Comparison of ENCODE assay signal across 6 mouse cellular contexts in the genomic region with DNA sequence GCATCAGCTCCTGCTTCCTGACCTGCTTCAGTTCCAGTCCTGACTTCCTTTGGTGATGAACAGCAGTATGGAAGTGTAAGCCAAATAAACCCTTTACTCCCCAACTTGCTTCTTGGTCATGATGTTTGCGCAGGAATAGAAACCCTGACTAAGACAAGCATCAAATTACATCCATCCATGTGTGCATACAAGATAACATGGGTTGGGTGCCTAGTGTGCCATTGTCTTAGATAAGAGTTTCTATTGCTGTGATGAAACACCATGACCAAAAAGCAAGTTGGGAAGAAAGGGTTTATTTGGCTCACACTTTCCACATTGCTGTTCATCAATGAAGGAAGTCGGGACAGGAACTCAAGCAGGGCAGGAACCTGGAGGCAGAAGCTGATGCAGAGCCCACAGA. TPM values are rescaled to one million over a fixed set of nuclear protein-coding genes. Genes with fewer than 3 reads are reported as not detected.
DNase-seq lines count a peak whose midpoint lies in the region; ATAC-seq lines count a peak whose summit lies in the region.
"Not testable (repeated sequence)": the region's sequence is repeated elsewhere in the genome, so short reads cannot be mapped to it uniquely, and the experiment has no call there.
"Had no signal": no experiment of that assay in that cellular context is flagged by ENCODE, and none has a peak within 500 bp of the region (broad histone marks: within the 10 kb centered on the region; RNA-seq: fewer than 3 reads in every experiment).

No protein-coding gene starts in this region.

- H3K27ac ChIP-seq in liver, embryonic 12.5 days = peak overlapping the region; percentile 79
- peak overlapping the region; percentile 75 for H3K27ac ChIP-seq in liver, embryonic 15.5 days (replicated peaks)

- H3K4me2 ChIP-seq in liver, embryonic 12.5 days = peak overlapping the region; percentile 50
- peak overlapping the region; percentile 53 for H3K4me2 ChIP-seq in liver, embryonic 15.5 days

- H3K36me3 ChIP-seq in liver, embryonic 12.5 days = peaks cover 27% of the 10 kb centered on the region
- peaks cover 16% of the 10 kb centered on the region; the same call in 1 of the 2 replicates for H3K36me3 ChIP-seq in liver, embryonic 15.5 days (replicated peaks)

- H3K9me3 ChIP-seq in liver, embryonic 12.5 days (replicated peaks); liver, embryonic 15.5 days (replicated peaks): not testable (repeated sequence)

- peak; percentile 18 for DNase-seq in MEL-GATA-1-ER (ENCODE audit: extremely low read depth, low read depth)
- DNase-seq in c-Kit-positive CD71-positive TER-119-positive erythroid progenitor cells, embryonic 14.5 days (ENCODE audit: low spot score) = peak; percentile 61

- WGBS in liver, embryonic 12.5 days (ENCODE audit: insufficient replicate concordance) = 32% methylated on average over 2 of the region's 2 CpGs
- WGBS in liver, embryonic 15.5 days (ENCODE audit: insufficient replicate concordance) = 29% methylated on average over 2 of the region's 2 CpGs

- H3K4me3 ChIP-seq in liver, embryonic 12.5 days = 0 out of 2 replicates have a peak overlapping the region, but pooled peaks have one; percentile 4
- not testable (repeated sequence) for H3K4me3 ChIP-seq in liver, embryonic 15.5 days (replicated peaks)

- H3K4me1 ChIP-seq in liver, embryonic 12.5 days = peaks cover 60% of the 10 kb centered on the region
- H3K4me1 ChIP-seq in liver, embryonic 15.5 days (replicated peaks) = peaks cover 57% of the 10 kb centered on the region

- ATAC-seq in liver, embryonic 12.5 days; liver, embryonic 15.5 days (ENCODE audit: insufficient read depth): not testable (repeated sequence)
- peak; percentile 40; the same call in 1 of the 2 replicates for ATAC-seq in megakaryocyte progenitor cell, adult 5-6 weeks (replicated peaks; ENCODE audit: poor library complexity)

- not testable (repeated sequence) for H3K27me3 ChIP-seq in liver, embryonic 12.5 days (replicated peaks); liver, embryonic 15.5 days

- peak overlapping the region; percentile 25; the same call in 1 of the 2 replicates for H3K9ac ChIP-seq in liver, embryonic 12.5 days
- not testable (repeated sequence) for H3K9ac ChIP-seq in liver, embryonic 15.5 days

RNA-seq across cellular contexts. Expression of a gene that starts 2.8 kb away (rescaled TPM):
- polyA plus RNA-seq in liver, embryonic 12.5 days (2016; fragmentation: Nextera tagmentation; extraction: Ambion mirVana) = 31.9 and 34.1 TPM in 2 replicates
- polyA plus RNA-seq in liver, embryonic 15.5 days (2015; fragmentation: Nextera tagmentation; extraction: Ambion mirVana) = 24.7 and 25.5 TPM in 2 replicates
- 16.7 and 20.9 TPM in 2 replicates for total RNA-seq in megakaryocyte progenitor cell, adult 5-6 weeks (2015)
- total RNA-seq in megakaryocyte progenitor cell, adult 5-6 weeks (2017) = 10.3 and 18.9 TPM in 2 replicates

RNA-seq across cellular contexts. Expression of a gene that starts 2.9 kb away (rescaled TPM):
- 2.3 and 2.4 TPM in 2 replicates for polyA plus RNA-seq in liver, embryonic 12.5 days (2016; fragmentation: Nextera tagmentation; extraction: Ambion mirVana)
- polyA plus RNA-seq in liver, embryonic 15.5 days (2015; fragmentation: Nextera tagmentation; extraction: Ambion mirVana) = 1.0 and 1.4 TPM in 2 replicates
- total RNA-seq in megakaryocyte progenitor cell, adult 5-6 weeks (2015) = 0.42 and 0.54 TPM in 2 replicates
- 0.57 and 1.0 TPM in 2 replicates for total RNA-seq in megakaryocyte progenitor cell, adult 5-6 weeks (2017)

RNA-seq across cellular contexts. Expression of a gene that starts 42.0 kb away (rescaled TPM):
- polyA plus RNA-seq in liver, embryonic 12.5 days (2016; fragmentation: Nextera tagmentation; extraction: Ambion mirVana) = 51.0 and 51.9 TPM in 2 replicates
- 35.4 and 38.4 TPM in 2 replicates for polyA plus RNA-seq in liver, embryonic 15.5 days (2015; fragmentation: Nextera tagmentation; extraction: Ambion mirVana)
- total RNA-seq in megakaryocyte progenitor cell, adult 5-6 weeks (2015) = 34.5 and 53.4 TPM in 2 replicates
- total RNA-seq in megakaryocyte progenitor cell, adult 5-6 weeks (2017) = 33.8 and 43.4 TPM in 2 replicates

RNA-seq across cellular contexts. Expression of a gene that starts 50.1 kb away (rescaled TPM):
- polyA plus RNA-seq in liver, embryonic 12.5 days (2016; fragmentation: Nextera tagmentation; extraction: Ambion mirVana) = 11.5 and 12.0 TPM in 2 replicates
- polyA plus RNA-seq in liver, embryonic 15.5 days (2015; fragmentation: Nextera tagmentation; extraction: Ambion mirVana) = 13.7 and 14.6 TPM in 2 replicates
- total RNA-seq in megakaryocyte progenitor cell, adult 5-6 weeks (2015) = 13.5 and 20.1 TPM in 2 replicates
- total RNA-seq in megakaryocyte progenitor cell, adult 5-6 weeks (2017) = 18.4 and 23.7 TPM in 2 replicates

RNA-seq across cellular contexts. Expression of a gene that starts 50.2 kb away (rescaled TPM):
- polyA plus RNA-seq in liver, embryonic 12.5 days (2016; fragmentation: Nextera tagmentation; extraction: Ambion mirVana) = 0.51 and 0.78 TPM in 2 replicates
- 0.21 and 0.26 TPM in 2 replicates for polyA plus RNA-seq in liver, embryonic 15.5 days (2015; fragmentation: Nextera tagmentation; extraction: Ambion mirVana)
- total RNA-seq in megakaryocyte progenitor cell, adult 5-6 weeks (2015) = 2.5 and 3.6 TPM in 2 replicates
- total RNA-seq in megakaryocyte progenitor cell, adult 5-6 weeks (2017) = 3.0 and 12.4 TPM in 2 replicates
- polyA plus RNA-seq: adrenal gland, adult 2 months had no signal
